Mouse (Mus musculus) ES-Bruce4 (cell line): ENCODE measurements around the gene Vat1l.

Experiments
- CTCF ChIP-seq: IDR thresholded peaks from one replicate; pipeline ENCODE4 v1.8.1; 2011; ENCODE audit warnings: low read depth, low read length
- EP300 ChIP-seq: IDR thresholded peaks from 2 replicates; pipeline ENCODE4 v1.6.1; 2011; ENCODE audit warnings: low read depth, low read length; ENCODE audit not compliant: insufficient read depth
- POLR2A ChIP-seq: IDR thresholded peaks from one replicate; pipeline ENCODE4 v1.8.1; 2011; ENCODE audit warnings: low read length; ENCODE audit not compliant: insufficient read depth

DNA sequence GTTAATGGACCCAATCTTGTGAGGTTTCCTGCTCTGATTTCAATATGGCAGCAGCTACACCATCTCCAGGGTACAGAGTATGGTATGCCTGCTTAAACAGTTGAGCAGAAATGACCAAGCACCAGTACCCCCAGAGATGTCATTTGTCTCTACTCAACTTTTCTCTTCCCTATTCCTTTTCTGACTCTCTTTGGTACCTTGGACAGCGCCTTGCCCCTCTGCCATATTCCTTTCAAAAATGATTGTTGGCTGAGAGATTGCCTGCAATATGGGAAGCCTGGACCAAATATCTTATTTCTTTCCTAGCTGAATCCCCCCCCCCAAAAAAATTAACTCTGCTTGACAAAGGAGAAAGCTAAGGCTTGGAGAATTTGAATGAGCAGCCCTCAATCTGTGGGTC, 75.7 kb downstream of the Vat1l start:
- no peak for TF ChIP-seq CTCF
- TF ChIP-seq POLR2A, result no peak
- TF ChIP-seq EP300, result no peak
